Mouse (Mus musculus): ENCODE measurements around the gene Thop1. TPM values are rescaled to one million over a fixed set of nuclear protein-coding genes. Genes with fewer than 3 reads are reported as not detected.

The Thop1 gene
- polyA plus RNA-seq, 2 experiments, result 54.1 to 79.0 TPM

- Histone ChIP-seq H3K9me3 (ENCODE audit: control insufficient read depth, low read length) (no peaks in the 10 kb centered on the region), H3K4me3 (replicated peaks; ENCODE audit: low read length) (no peak overlapping the region), H3K4me1 (ENCODE audit: control insufficient read depth, insufficient read depth, low read length) (no peaks in the 10 kb centered on the region), H3K27me3 (ENCODE audit: control insufficient read depth, insufficient read depth, low read length) (no peaks in the 10 kb centered on the region), H3K27ac (replicated peaks; ENCODE audit: low read depth, low read length) (no peak overlapping the region), H3K36me3 (ENCODE audit: control insufficient read depth, insufficient read depth, low read length) (peaks cover 68% of the 10 kb centered on the region), H3K9ac (ENCODE audit: low read depth, low read length, severe bottlenecking) (no peak overlapping the region), H3K4me2 (replicated peaks; ENCODE audit: low read depth, low read length, severe bottlenecking) (no peak overlapping the region)
- TF ChIP-seq POLR2A (IDR thresholded peaks at IDR 0.05; ENCODE audit: borderline replicate concordance, extremely low read depth, insufficient read depth, insufficient read length), result no peak
- 88% methylated on average over 30 of the region's 31 CpGs for WGBS
- DNase-seq (ENCODE audit: low spot score), result no peak
- no peak for ATAC-seq (ENCODE audit: low FRiP score, low read depth)
Measured at GRCm38 (mm10) chr10:81080008-81080655, 10.3 kb downstream of the Thop1 start.

- Histone ChIP-seq H3K4me1 (ENCODE audit: control insufficient read depth, insufficient read depth, low read length) (no peaks in the 10 kb centered on the region), H3K4me2 (replicated peaks; ENCODE audit: low read depth, low read length, severe bottlenecking) (no peak overlapping the region), H3K27me3 (ENCODE audit: control insufficient read depth, insufficient read depth, low read length) (no peaks in the 10 kb centered on the region), H3K4me3 (replicated peaks; ENCODE audit: low read length) (no peak overlapping the region), H3K36me3 (ENCODE audit: control insufficient read depth, insufficient read depth, low read length) (peaks cover 51% of the 10 kb centered on the region), H3K9ac (ENCODE audit: low read depth, low read length, severe bottlenecking) (no peak overlapping the region), H3K27ac (replicated peaks; ENCODE audit: low read depth, low read length) (no peak overlapping the region), H3K9me3 (ENCODE audit: control insufficient read depth, low read length) (no peaks in the 10 kb centered on the region)
- no peak for TF ChIP-seq POLR2A (IDR thresholded peaks at IDR 0.05; ENCODE audit: borderline replicate concordance, extremely low read depth, insufficient read depth, insufficient read length)
- DNase-seq (ENCODE audit: low spot score), result peak; percentile 63
- ATAC-seq (ENCODE audit: low FRiP score, low read depth), result no peak
- WGBS, result 77% methylated on average over 7 of the region's 7 CpGs
Measured at GRCm38 (mm10) chr10:81082168-81082960, 12.5 kb downstream of the Thop1 start.

GRCm38 (mm10) chr10:81087021-81087420, 17.2 kb downstream of the Thop1 start:
- ATAC-seq (ENCODE audit: low FRiP score, low read depth) (no peak), DNase-seq (ENCODE audit: low spot score) (no peak)
- H3K36me3 ChIP-seq (ENCODE audit: control insufficient read depth, insufficient read depth, low read length), result peaks cover 5% of the 10 kb centered on the region; the same call in 1 of the 2 replicates
- H3K4me2 ChIP-seq (replicated peaks; ENCODE audit: low read depth, low read length, severe bottlenecking), result no peak overlapping the region
- H3K4me1 ChIP-seq (ENCODE audit: control insufficient read depth, insufficient read depth, low read length), result peaks cover 6% of the 10 kb centered on the region; the same call in 1 of the 2 replicates
- H3K27me3 ChIP-seq (ENCODE audit: control insufficient read depth, insufficient read depth, low read length), result no peaks in the 10 kb centered on the region
- H3K4me3 ChIP-seq (replicated peaks; ENCODE audit: low read length), result no peak overlapping the region
- TF ChIP-seq POLR2A (IDR thresholded peaks at IDR 0.05; ENCODE audit: borderline replicate concordance, extremely low read depth, insufficient read depth, insufficient read length), result no peak
- H3K27ac ChIP-seq (replicated peaks; ENCODE audit: low read depth, low read length), result no peak overlapping the region
- WGBS, result 38% methylated on average over 2 of the region's 2 CpGs
- H3K9ac ChIP-seq (ENCODE audit: low read depth, low read length, severe bottlenecking), result no peak overlapping the region
- H3K9me3 ChIP-seq (ENCODE audit: control insufficient read depth, low read length), result no peaks in the 10 kb centered on the region

- Histone ChIP-seq H3K36me3 (ENCODE audit: control insufficient read depth, insufficient read depth, low read length) (no peaks in the 10 kb centered on the region), H3K27ac (replicated peaks; ENCODE audit: low read depth, low read length) (no peak overlapping the region), H3K4me1 (ENCODE audit: control insufficient read depth, insufficient read depth, low read length) (peaks cover 6% of the 10 kb centered on the region; the same call in 1 of the 2 replicates), H3K9ac (ENCODE audit: low read depth, low read length, severe bottlenecking) (no peak overlapping the region), H3K27me3 (ENCODE audit: control insufficient read depth, insufficient read depth, low read length) (no peaks in the 10 kb centered on the region), H3K9me3 (ENCODE audit: control insufficient read depth, low read length) (no peaks in the 10 kb centered on the region), H3K4me2 (replicated peaks; ENCODE audit: low read depth, low read length, severe bottlenecking) (no peak overlapping the region), H3K4me3 (replicated peaks; ENCODE audit: low read length) (no peak overlapping the region)
- no peak for ATAC-seq (ENCODE audit: low FRiP score, low read depth)
- TF ChIP-seq POLR2A (IDR thresholded peaks at IDR 0.05; ENCODE audit: borderline replicate concordance, extremely low read depth, insufficient read depth, insufficient read length), result no peak
- WGBS, result 47% methylated on average over 2 of the region's 2 CpGs
- peak; percentile 32 for DNase-seq (ENCODE audit: low spot score)
Measured at GRCm38 (mm10) chr10:81089216-81089615, 19.4 kb downstream of the Thop1 start.

- no peak for ATAC-seq (ENCODE audit: low FRiP score, low read depth)
- DNase-seq (ENCODE audit: low spot score), result no peak
- WGBS, result 76% methylated on average over 7 of the region's 7 CpGs
- Histone ChIP-seq H3K27me3 (ENCODE audit: control insufficient read depth, insufficient read depth, low read length) (no peaks in the 10 kb centered on the region), H3K4me2 (replicated peaks; ENCODE audit: low read depth, low read length, severe bottlenecking) (no peak overlapping the region), H3K27ac (replicated peaks; ENCODE audit: low read depth, low read length) (no peak overlapping the region), H3K9ac (ENCODE audit: low read depth, low read length, severe bottlenecking) (no peak overlapping the region), H3K9me3 (ENCODE audit: control insufficient read depth, low read length) (no peaks in the 10 kb centered on the region), H3K4me1 (ENCODE audit: control insufficient read depth, insufficient read depth, low read length) (peaks cover 6% of the 10 kb centered on the region; the same call in 1 of the 2 replicates), H3K36me3 (ENCODE audit: control insufficient read depth, insufficient read depth, low read length) (no peaks in the 10 kb centered on the region), H3K4me3 (replicated peaks; ENCODE audit: low read length) (no peak overlapping the region)
- TF ChIP-seq POLR2A (IDR thresholded peaks at IDR 0.05; ENCODE audit: borderline replicate concordance, extremely low read depth, insufficient read depth, insufficient read length), result no peak
Measured at GRCm38 (mm10) chr10:81090621-81091020, 20.8 kb downstream of the Thop1 start.
